Mouse (Mus musculus) embryonic facial prominence, embryonic 15.5 days (tissue): ENCODE results near the gene Slc39a11. TPM values are rescaled to one million over a fixed set of nuclear protein-coding genes. Genes with fewer than 3 reads are reported as not detected.

Source experiments
- ATAC-seq: fragments of 200-750 bp; cut with Nextera tagmentation; 2 replicates; pipeline ENCODE4 v1.8.0; 2017; ENCODE audit warnings: low read depth, moderate TSS enrichment; ENCODE audit not compliant: insufficient number of reproducible peaks, low FRiP score, low TSS enrichment
- H3K27ac ChIP-seq: fragments of 300-500 bp; sonication (generic); replicated peaks from 2 replicates; pipeline ENCODE4 v1.5.1; 2015; ENCODE audit warnings: mild to moderate bottlenecking, inconsistent platforms
- H3K27me3 ChIP-seq: fragments of 300-500 bp; sonication (generic); 2 replicates; pipeline ENCODE4 v1.6.1; 2015; ENCODE audit warnings: inconsistent platforms
- H3K36me3 ChIP-seq: fragments of 300-500 bp; sonication (generic); 2 replicates; pipeline ENCODE4 v1.6.1; 2015; ENCODE audit warnings: mild to moderate bottlenecking, inconsistent platforms
- H3K4me1 ChIP-seq: fragments of 300-500 bp; sonication (generic); 2 replicates; pipeline ENCODE4 v1.6.1; 2015; ENCODE audit warnings: inconsistent platforms
- H3K4me2 ChIP-seq: fragments of 300-500 bp; sonication (generic); replicated peaks from 2 replicates; pipeline ENCODE4 v1.6.1; 2015; ENCODE audit warnings: mild to moderate bottlenecking, inconsistent platforms
- H3K4me3 ChIP-seq: fragments of 300-500 bp; sonication (generic); replicated peaks from 2 replicates; pipeline ENCODE4 v1.5.1; 2015; ENCODE audit warnings: mild to moderate bottlenecking, inconsistent platforms
- H3K9ac ChIP-seq: fragments of 300-500 bp; sonication (generic); 2 replicates; pipeline ENCODE4 v1.6.1; 2015; ENCODE audit warnings: inconsistent platforms
- H3K9me3 ChIP-seq: fragments of 300-500 bp; sonication (generic); replicated peaks from 2 replicates; pipeline ENCODE4 v1.6.1; 2016; ENCODE audit warnings: inconsistent platforms
- WGBS: fragments of 180-500 bp; shearing (Covaris S2); methylation state at CpG from one replicate; pipeline ENCODE4 v1.1.7; 2015; 5-methylcytosine and 5-hydroxymethylcytosine counted together
- polyA plus RNA-seq: library from polyadenylated mRNA; unstranded; fragments of >200 nt; fragmentation: Nextera tagmentation; extraction: Ambion mirVana; gene quantifications from 2 replicates; pipeline ENCODE4 v1.2.1, GENCODE M21; 2015

The Slc39a11 gene
- 26.9 and 27.0 TPM in 2 replicates for polyA plus RNA-seq

- under 1% methylated on average over 79 of the region's 91 CpGs for WGBS
- peak within 1 kb of the TSS; percentile 90 for H3K9ac ChIP-seq
- no peaks in the 10 kb centered on the region for H3K9me3 ChIP-seq
- peak within 1 kb of the TSS; percentile 82 for H3K27ac ChIP-seq
- peak within 1 kb of the TSS; percentile 71 for H3K4me3 ChIP-seq
- no peaks in the 10 kb centered on the region for H3K27me3 ChIP-seq
- peaks cover 30% of the 10 kb centered on the region for H3K36me3 ChIP-seq
- peak; percentile 82 for ATAC-seq
- peak within 1 kb of the TSS; percentile 53 for H3K4me2 ChIP-seq
- peaks cover 40% of the 10 kb centered on the region for H3K4me1 ChIP-seq
These were observed at the start of gene Slc39a11 for GRCm38 (mm10) chr11:113649353-113650210. Gene Slc39a11 (minus strand): TSS chr11:113650079.

- Histone ChIP-seq H3K27ac (no peak overlapping the region), H3K4me2 (no peak overlapping the region), H3K27me3 (no peaks in the 10 kb centered on the region), H3K4me3 (no peak overlapping the region), H3K9me3 (no peaks in the 10 kb centered on the region), H3K9ac (no peak overlapping the region), H3K4me1 (peaks cover 8% of the 10 kb centered on the region; the same call in 1 of the 2 replicates), H3K36me3 (peaks cover 23% of the 10 kb centered on the region)
- WGBS: 81% methylated on average over 7 of the region's 7 CpGs
- no peak for ATAC-seq
These were observed 49.8 kb upstream of the Slc39a11 start for GRCm38 (mm10) chr11:113699643-113700042.

- H3K27ac ChIP-seq: no peak overlapping the region
- H3K9me3 ChIP-seq: no peaks in the 10 kb centered on the region
- H3K4me1 ChIP-seq: no peaks in the 10 kb centered on the region
- no peak for ATAC-seq
- H3K9ac ChIP-seq: no peak overlapping the region
- 81% methylated on average over 12 of the region's 12 CpGs for WGBS
- H3K4me3 ChIP-seq: no peak overlapping the region
- peaks cover 36% of the 10 kb centered on the region for H3K36me3 ChIP-seq
- H3K4me2 ChIP-seq: no peak overlapping the region
- no peaks in the 10 kb centered on the region for H3K27me3 ChIP-seq
These were observed 48.2 kb upstream of the Slc39a11 start for GRCm38 (mm10) chr11:113698013-113698545.

GRCm38 (mm10) chr11:113697571-113697970 is 47.7 kb upstream of the Slc39a11 start:
- no peak overlapping the region for H3K4me2 ChIP-seq
- H3K9ac ChIP-seq: no peak overlapping the region
- ATAC-seq: no peak
- no peak overlapping the region for H3K27ac ChIP-seq
- peaks cover 41% of the 10 kb centered on the region for H3K36me3 ChIP-seq
- H3K27me3 ChIP-seq: no peaks in the 10 kb centered on the region
- no peaks in the 10 kb centered on the region for H3K9me3 ChIP-seq
- H3K4me3 ChIP-seq: no peak overlapping the region
- WGBS: 70% methylated on average over 5 of the region's 5 CpGs
- no peaks in the 10 kb centered on the region for H3K4me1 ChIP-seq

- Histone ChIP-seq H3K27me3 (no peaks in the 10 kb centered on the region), H3K4me2 (no peak overlapping the region), H3K9me3 (no peaks in the 10 kb centered on the region), H3K4me3 (no peak overlapping the region), H3K36me3 (peaks cover 88% of the 10 kb centered on the region), H3K9ac (no peak overlapping the region), H3K4me1 (peaks cover 3% of the 10 kb centered on the region; the same call in 1 of the 2 replicates), H3K27ac (no peak overlapping the region)
- no peak for ATAC-seq
- WGBS: 74% methylated on average over 3 of the region's 3 CpGs
These were observed 42.0 kb upstream of the Slc39a11 start for GRCm38 (mm10) chr11:113691851-113692250.

- WGBS: 78% methylated on average over 5 of the region's 5 CpGs
These were observed 41.4 kb upstream of the Slc39a11 start for GRCm38 (mm10) chr11:113691318-113691717.

GRCm38 (mm10) chr11:113690506-113690905 is 40.6 kb upstream of the Slc39a11 start:
- Histone ChIP-seq H3K4me2 (no peak overlapping the region), H3K27ac (no peak overlapping the region), H3K27me3 (no peaks in the 10 kb centered on the region), H3K4me3 (no peak overlapping the region), H3K9me3 (no peaks in the 10 kb centered on the region), H3K36me3 (peaks cover 75% of the 10 kb centered on the region), H3K4me1 (peaks cover 10% of the 10 kb centered on the region; the same call in 1 of the 2 replicates), H3K9ac (no peak overlapping the region)
- no peak for ATAC-seq
- 84% methylated on average over 12 of the region's 12 CpGs for WGBS

More at GRCm38 (mm10) chr11:113691318-113691717, 41.4 kb upstream of the Slc39a11 start:
- Histone ChIP-seq H3K27me3 (no peaks in the 10 kb centered on the region), H3K4me2 (no peak overlapping the region), H3K9me3 (no peaks in the 10 kb centered on the region), H3K27ac (no peak overlapping the region), H3K9ac (no peak overlapping the region), H3K36me3 (peaks cover 83% of the 10 kb centered on the region), H3K4me1 (peaks cover 8% of the 10 kb centered on the region; the same call in 1 of the 2 replicates), H3K4me3 (no peak overlapping the region)
- ATAC-seq: no peak

- 74% methylated on average over 2 of the region's 2 CpGs for WGBS
- no peaks in the 10 kb centered on the region for H3K27me3 ChIP-seq
- no peak overlapping the region for H3K4me3 ChIP-seq
- no peak for ATAC-seq
- no peak overlapping the region for H3K4me2 ChIP-seq
- H3K9ac ChIP-seq: no peak overlapping the region
- H3K27ac ChIP-seq: no peak overlapping the region
- H3K36me3 ChIP-seq: peaks cover 44% of the 10 kb centered on the region
- H3K4me1 ChIP-seq: peaks cover 22% of the 10 kb centered on the region
- H3K9me3 ChIP-seq: no peaks in the 10 kb centered on the region
These were observed 37.2 kb upstream of the Slc39a11 start for GRCm38 (mm10) chr11:113687031-113687430.

GRCm38 (mm10) chr11:113684707-113685426 is 35.0 kb upstream of the Slc39a11 start:
- H3K36me3 ChIP-seq: peaks cover 23% of the 10 kb centered on the region
- peak overlapping the region; percentile 87 for H3K4me2 ChIP-seq
- peak overlapping the region; percentile 66 for H3K9ac ChIP-seq
- H3K27me3 ChIP-seq: no peaks in the 10 kb centered on the region
- peak overlapping the region; percentile 97; the same call in 1 of the 2 replicates for H3K27ac ChIP-seq
- ATAC-seq: no peak
- 43% methylated on average over 25 of the region's 25 CpGs for WGBS
- H3K9me3 ChIP-seq: no peaks in the 10 kb centered on the region
- H3K4me1 ChIP-seq: peaks cover 26% of the 10 kb centered on the region
- peak overlapping the region; percentile 96 for H3K4me3 ChIP-seq

- under 1% methylated on average over 70 of the region's 73 CpGs for WGBS
- Histone ChIP-seq H3K27me3 (no peaks in the 10 kb centered on the region), H3K4me2 (peak within 1 kb of the TSS; percentile 87)
These were observed 34.3 kb upstream of the Slc39a11 start, which contains the start of the genes Fam104a and D11Wsu47e for GRCm38 (mm10) chr11:113683957-113684706. Gene Fam104a (minus strand): TSS chr11:113684155. Gene D11Wsu47e (plus strand): TSS chr11:113684412.

More at GRCm38 (mm10) chr11:113683957-113684706, 34.3 kb upstream of the Slc39a11 start, which contains the start of the genes Fam104a and D11Wsu47e:
- H3K4me3 ChIP-seq: peak within 1 kb of the TSS; percentile 96
- H3K27ac ChIP-seq: peak within 1 kb of the TSS; percentile 97
- H3K36me3 ChIP-seq: peaks cover 16% of the 10 kb centered on the region
- H3K9me3 ChIP-seq: no peaks in the 10 kb centered on the region
- peaks cover 28% of the 10 kb centered on the region for H3K4me1 ChIP-seq
- peak; percentile 93 for ATAC-seq
- peak within 1 kb of the TSS; percentile 81 for H3K9ac ChIP-seq
